Mouse (Mus musculus): ENCODE data around the gene Ltbp4.

Ltbp4 gene

GRCm38 (mm10) chr7:27355745-27356240 lies 18.3 kb upstream of the Ltbp4 start, which contains the start of gene Shkbp1:
TSS of gene Shkbp1 (minus strand) at chr7:27356019.
- DNase-seq (ENCODE audit: low spot score): peak; percentile 76

- no peak for DNase-seq (ENCODE audit: low spot score)
Measured at GRCm38 (mm10) chr7:27355261-27355660, 17.8 kb upstream of the Ltbp4 start.

- DNase-seq (ENCODE audit: low spot score): no peak
Measured at GRCm38 (mm10) chr7:27354783-27355182, 17.3 kb upstream of the Ltbp4 start.

- DNase-seq (ENCODE audit: low spot score): no peak
Measured at GRCm38 (mm10) chr7:27354144-27354543, 16.7 kb upstream of the Ltbp4 start.

GRCm38 (mm10) chr7:27345444-27345843 lies 8.0 kb upstream of the Ltbp4 start:
- DNase-seq (ENCODE audit: low spot score): no peak

- DNase-seq (ENCODE audit: low spot score): no peak
Measured at GRCm38 (mm10) chr7:27342595-27342994, 5.1 kb upstream of the Ltbp4 start.

- DNase-seq (ENCODE audit: low spot score): no peak
Measured at GRCm38 (mm10) chr7:27339519-27339918, 2.0 kb upstream of the Ltbp4 start.

GRCm38 (mm10) chr7:27339114-27339513 lies 1.6 kb upstream of the Ltbp4 start:
- DNase-seq (ENCODE audit: low spot score): no peak

- peak; percentile 92 for DNase-seq (ENCODE audit: low spot score)
Measured at GRCm38 (mm10) chr7:27335928-27336823, 1.3 kb downstream of the Ltbp4 start.

- no peak for DNase-seq (ENCODE audit: low spot score)
Measured at GRCm38 (mm10) chr7:27335011-27335720, 2.3 kb downstream of the Ltbp4 start.

GRCm38 (mm10) chr7:27334405-27334911 lies 3.0 kb downstream of the Ltbp4 start:
- DNase-seq (ENCODE audit: low spot score): peak; percentile 19

- DNase-seq (ENCODE audit: low spot score): no peak
Measured at GRCm38 (mm10) chr7:27333316-27333941, 4.1 kb downstream of the Ltbp4 start.

GRCm38 (mm10) chr7:27332353-27333199 lies 4.9 kb downstream of the Ltbp4 start:
- peak; percentile 95 for DNase-seq (ENCODE audit: low spot score)

GRCm38 (mm10) chr7:27331854-27332253 lies 5.6 kb downstream of the Ltbp4 start:
- no peak for DNase-seq (ENCODE audit: low spot score)

- DNase-seq (ENCODE audit: low spot score): no peak
Measured at GRCm38 (mm10) chr7:27331541-27331851, 6.0 kb downstream of the Ltbp4 start.

- peak; percentile 92 for DNase-seq (ENCODE audit: low spot score)
Measured at GRCm38 (mm10) chr7:27330709-27331540, 6.6 kb downstream of the Ltbp4 start.

GRCm38 (mm10) chr7:27329981-27330380 lies 7.5 kb downstream of the Ltbp4 start:
- DNase-seq (ENCODE audit: low spot score): no peak

GRCm38 (mm10) chr7:27329326-27329947 lies 8.1 kb downstream of the Ltbp4 start:
- DNase-seq (ENCODE audit: low spot score): peak; percentile 88

- no peak for DNase-seq (ENCODE audit: low spot score)
Measured at GRCm38 (mm10) chr7:27328648-27329047, 8.8 kb downstream of the Ltbp4 start.

GRCm38 (mm10) chr7:27328161-27328560 lies 9.3 kb downstream of the Ltbp4 start:
- no peak for DNase-seq (ENCODE audit: low spot score)

All from urinary bladder, postnatal 25 days (tissue).